Mouse (Mus musculus) midbrain, embryonic 11.5 days (tissue): ENCODE measurements around the gene Zfp553. TPM values are rescaled to one million over a fixed set of nuclear protein-coding genes. Genes with fewer than 3 reads are reported as not detected.
"Not testable (repeated sequence)": the region's sequence is repeated elsewhere in the genome, so short reads cannot be mapped to it uniquely, and the experiment has no call there.

Source experiments
- ATAC-seq: fragments of 200-750 bp; cut with Nextera tagmentation; 2 replicates; pipeline ENCODE4 v1.8.0; 2017; ENCODE audit warnings: moderate TSS enrichment, moderate library complexity; ENCODE audit not compliant: low FRiP score
- DNase-seq: peaks from one replicate; pipeline ENCODE4 v3.0.0; 2015; ENCODE audit warnings: low spot score; ENCODE audit errors: missing footprints
- H3K27ac ChIP-seq: fragments of 300-500 bp; sonication (generic); 2 replicates; pipeline ENCODE4 v1.5.1; 2014; ENCODE audit warnings: low read depth, low read length
- H3K27me3 ChIP-seq: fragments of 300-500 bp; sonication (generic); 2 replicates; pipeline ENCODE4 v1.6.1; 2014; ENCODE audit warnings: mild to moderate bottlenecking, low read length, moderate library complexity, mixed read lengths; ENCODE audit not compliant: control insufficient read depth, insufficient read depth
- H3K36me3 ChIP-seq: fragments of 300-500 bp; sonication (generic); 2 replicates; pipeline ENCODE4 v1.6.1; 2014; ENCODE audit warnings: mild to moderate bottlenecking, low read length, moderate library complexity, mixed read lengths; ENCODE audit not compliant: control insufficient read depth, insufficient read depth
- H3K4me1 ChIP-seq: fragments of 300-500 bp; sonication (generic); 2 replicates; pipeline ENCODE4 v1.6.1; 2014; ENCODE audit warnings: low read length; ENCODE audit not compliant: control insufficient read depth, insufficient read depth
- H3K4me2 ChIP-seq: fragments of 300-500 bp; sonication (generic); 2 replicates; pipeline ENCODE4 v1.6.1; 2014; ENCODE audit warnings: mild to moderate bottlenecking, moderate library complexity
- H3K4me3 ChIP-seq: fragments of 300-500 bp; sonication (generic); 2 replicates; pipeline ENCODE4 v1.5.1; 2014; ENCODE audit warnings: low read depth, low read length
- H3K9ac ChIP-seq: fragments of 300-500 bp; sonication (generic); 2 replicates; pipeline ENCODE4 v1.6.1; 2014; ENCODE audit warnings: low read length
- H3K9me3 ChIP-seq: fragments of 300-500 bp; sonication (generic); 2 replicates; pipeline ENCODE4 v1.6.1; 2016; ENCODE audit warnings: low read length; ENCODE audit not compliant: control insufficient read depth
- WGBS: fragments of 180-500 bp; shearing (Covaris S2); extraction: QIAGEN DNeasy Blood & Tissue Kit; methylation state at CpG from one replicate; pipeline ENCODE4 v1.1.7; 2014; 5-methylcytosine and 5-hydroxymethylcytosine counted together
- polyA plus RNA-seq: library from polyadenylated mRNA; unstranded; fragments of >200 nt; fragmentation: Nextera tagmentation; extraction: Ambion mirVana; gene quantifications from 2 replicates; pipeline ENCODE4 v1.2.1, GENCODE M21; 2014

Zfp553 gene
- polyA plus RNA-seq, 1 experiment from 2014 or later: 32.4 TPM

- ATAC-seq (peak; percentile 97), DNase-seq (peak; percentile 99)
- Histone ChIP-seq H3K4me1 (peaks cover 17% of the 10 kb centered on the region), H3K27ac (peak within 1 kb of the TSS; percentile 74), H3K36me3 (peaks cover 3% of the 10 kb centered on the region; the same call in 1 of the 2 replicates), H3K4me2 (peak within 1 kb of the TSS; percentile 80), H3K27me3 (no peaks in the 10 kb centered on the region), H3K9ac (peak within 1 kb of the TSS; percentile 89), H3K9me3 (no peaks in the 10 kb centered on the region), H3K4me3 (peak within 1 kb of the TSS; percentile 81)
- WGBS: under 1% methylated on average over 54 of the region's 56 CpGs
Observed at GRCm38 (mm10) chr7:127243870-127244657, 11.2 kb downstream of the Zfp553 start, which contains the start of gene Zfp771. Gene Zfp771, plus strand, starts transcription at chr7:127244274.

- ATAC-seq (peak; percentile 80), DNase-seq (peak; percentile 91)
- peak overlapping the region; percentile 89 for H3K9ac ChIP-seq
- H3K27ac ChIP-seq: peak overlapping the region; percentile 72
- peaks cover 3% of the 10 kb centered on the region; the same call in 1 of the 2 replicates for H3K36me3 ChIP-seq
- peak overlapping the region; percentile 80 for H3K4me2 ChIP-seq
- peak overlapping the region; percentile 81 for H3K4me3 ChIP-seq
- H3K4me1 ChIP-seq: peaks cover 17% of the 10 kb centered on the region
- no peaks in the 10 kb centered on the region for H3K27me3 ChIP-seq
- H3K9me3 ChIP-seq: no peaks in the 10 kb centered on the region
- 10% methylated on average over 33 of the region's 33 CpGs for WGBS
Observed at GRCm38 (mm10) chr7:127244658-127245510, 12.0 kb downstream of the Zfp553 start.

- H3K4me2 ChIP-seq, H3K9me3 ChIP-seq, H3K4me3 ChIP-seq, H3K36me3 ChIP-seq, H3K9ac ChIP-seq, DNase-seq, ATAC-seq, H3K27ac ChIP-seq, H3K27me3 ChIP-seq: not testable (repeated sequence)
- peaks cover 12% of the 10 kb centered on the region for H3K4me1 ChIP-seq
- 94% methylated on average over 8 of the region's 8 CpGs for WGBS
Observed at GRCm38 (mm10) chr7:127250511-127250910, 17.6 kb downstream of the Zfp553 start.

GRCm38 (mm10) chr7:127252414-127252813 is 19.6 kb downstream of the Zfp553 start:
- Histone ChIP-seq H3K27ac (no peak overlapping the region), H3K9me3 (no peaks in the 10 kb centered on the region), H3K27me3 (no peaks in the 10 kb centered on the region), H3K36me3 (peaks cover 3% of the 10 kb centered on the region; the same call in 1 of the 2 replicates), H3K4me3 (no peak overlapping the region), H3K4me1 (peaks cover 7% of the 10 kb centered on the region), H3K9ac (no peak overlapping the region), H3K4me2 (no peak overlapping the region)
- ATAC-seq (no peak), DNase-seq (no peak)
- 83% methylated on average over 2 of the region's 2 CpGs for WGBS

- Histone ChIP-seq H3K9ac (peak overlapping the region; percentile 75), H3K4me1 (peaks cover 7% of the 10 kb centered on the region), H3K9me3 (no peaks in the 10 kb centered on the region), H3K27me3 (no peaks in the 10 kb centered on the region), H3K4me2 (peak overlapping the region; percentile 92), H3K27ac (no peak overlapping the region; the same call in 1 of the 2 replicates), H3K36me3 (peaks cover under 1% of the 10 kb centered on the region; the same call in 1 of the 2 replicates), H3K4me3 (peak overlapping the region; percentile 52)
- ATAC-seq (no peak), DNase-seq (no peak)
- WGBS: 89% methylated on average over 6 of the region's 6 CpGs
Observed at GRCm38 (mm10) chr7:127253341-127253740, 20.5 kb downstream of the Zfp553 start.

GRCm38 (mm10) chr7:127253821-127254769 is 21.2 kb downstream of the Zfp553 start:
- H3K36me3 ChIP-seq: no peaks in the 10 kb centered on the region
- H3K9ac ChIP-seq: peak overlapping the region; percentile 79
- DNase-seq (peak; percentile 100), ATAC-seq (peak; percentile 96)
- H3K4me3 ChIP-seq: peak overlapping the region; percentile 52
- no peaks in the 10 kb centered on the region for H3K27me3 ChIP-seq
- under 1% methylated on average over 136 of the region's 136 CpGs for WGBS
- peak overlapping the region; percentile 92 for H3K4me2 ChIP-seq
- peaks cover 7% of the 10 kb centered on the region for H3K4me1 ChIP-seq
- H3K27ac ChIP-seq: peak overlapping the region; percentile 85
- H3K9me3 ChIP-seq: no peaks in the 10 kb centered on the region

GRCm38 (mm10) chr7:127255008-127255407 is 22.1 kb downstream of the Zfp553 start:
- Histone ChIP-seq H3K4me1 (peaks cover 15% of the 10 kb centered on the region), H3K9ac (peak overlapping the region; percentile 79), H3K36me3 (no peaks in the 10 kb centered on the region), H3K27ac (no peak overlapping the region), H3K4me2 (peak overlapping the region; percentile 92), H3K4me3 (peak overlapping the region; percentile 52), H3K27me3 (no peaks in the 10 kb centered on the region), H3K9me3 (no peaks in the 10 kb centered on the region)
- DNase-seq (no peak), ATAC-seq (no peak)
- 34% methylated on average over 4 of the region's 4 CpGs for WGBS

GRCm38 (mm10) chr7:127255965-127256364 is 23.1 kb downstream of the Zfp553 start:
- Histone ChIP-seq H3K27ac (no peak overlapping the region), H3K36me3 (no peaks in the 10 kb centered on the region), H3K4me3 (no peak overlapping the region), H3K9ac (no peak overlapping the region), H3K9me3 (no peaks in the 10 kb centered on the region), H3K4me1 (peaks cover 17% of the 10 kb centered on the region), H3K4me2 (no peak overlapping the region), H3K27me3 (no peaks in the 10 kb centered on the region)
- ATAC-seq: no peak
- no peak for DNase-seq
- 88% methylated on average over 2 of the region's 2 CpGs for WGBS
